Mouse (Mus musculus) embryonic facial prominence, embryonic 10.5 days (tissue): ENCODE results near the gene 2010111I01Rik. TPM values are rescaled to one million over a fixed set of nuclear protein-coding genes. Genes with fewer than 3 reads are reported as not detected.

Source experiments
- DNase-seq: peaks from one replicate; pipeline ENCODE4 v3.0.0-alpha.2; 2017; ENCODE audit warnings: low spot score
- H3K27ac ChIP-seq: fragments of 300-500 bp; sonication (generic); replicated peaks from 2 replicates; pipeline ENCODE4 v1.5.1; 2016; ENCODE audit warnings: mild to moderate bottlenecking
- H3K27me3 ChIP-seq: fragments of 300-500 bp; sonication (generic); replicated peaks from 2 replicates; pipeline ENCODE4 v1.6.1; 2016; ENCODE audit warnings: low read depth, mild to moderate bottlenecking; ENCODE audit not compliant: poor library complexity, severe bottlenecking
- H3K36me3 ChIP-seq: fragments of 300-500 bp; sonication (generic); replicated peaks from 2 replicates; pipeline ENCODE4 v1.6.1; 2016; ENCODE audit warnings: mild to moderate bottlenecking, moderate library complexity
- H3K4me1 ChIP-seq: fragments of 300-500 bp; sonication (generic); 2 replicates; pipeline ENCODE4 v1.6.1; 2016
- H3K4me3 ChIP-seq: fragments of 300-500 bp; sonication (generic); 2 replicates; pipeline ENCODE4 v1.5.1; 2016; ENCODE audit warnings: mild to moderate bottlenecking, moderate library complexity
- H3K9me3 ChIP-seq: fragments of 300-500 bp; sonication (generic); 2 replicates; pipeline ENCODE4 v1.6.1; 2016; ENCODE audit warnings: mild to moderate bottlenecking
- WGBS: fragments of 180-500 bp; shearing (Covaris S2); methylation state at CpG from one replicate; pipeline ENCODE4 v1.1.7; 2016; 5-methylcytosine and 5-hydroxymethylcytosine counted together
- polyA plus RNA-seq: library from polyadenylated mRNA; unstranded; fragments of >200 nt; fragmentation: Nextera tagmentation; extraction: Ambion mirVana; gene quantifications from 2 replicates; pipeline ENCODE4 v1.2.1, GENCODE M21; 2016

2010111I01Rik gene
- polyA plus RNA-seq, 1 experiment from 2014 or later, result 88.8 TPM

- Histone ChIP-seq H3K9me3 (no peaks in the 10 kb centered on the region), H3K27me3 (no peaks in the 10 kb centered on the region), H3K27ac (no peak overlapping the region), H3K4me3 (no peak overlapping the region), H3K36me3 (no peaks in the 10 kb centered on the region), H3K4me1 (peaks cover 4% of the 10 kb centered on the region; the same call in 1 of the 2 replicates)
- no peak for DNase-seq
- 85% methylated on average over 2 of the region's 2 CpGs for WGBS
These were observed 73.7 kb downstream of the 2010111I01Rik start for GRCm38 (mm10) chr13:63038415-63038814.

- 81% methylated on average over 1 of the region's 1 CpGs for WGBS
- H3K9me3 ChIP-seq, result no peaks in the 10 kb centered on the region
- peaks cover 4% of the 10 kb centered on the region; the same call in 1 of the 2 replicates for H3K4me1 ChIP-seq
- DNase-seq, result no peak
- no peak overlapping the region for H3K27ac ChIP-seq
- H3K36me3 ChIP-seq, result no peaks in the 10 kb centered on the region
- H3K27me3 ChIP-seq, result no peaks in the 10 kb centered on the region
- H3K4me3 ChIP-seq, result no peak overlapping the region
These were observed 74.2 kb downstream of the 2010111I01Rik start for GRCm38 (mm10) chr13:63038871-63039270.

- no peak for DNase-seq
- 63% methylated on average over 6 of the region's 6 CpGs for WGBS
- no peaks in the 10 kb centered on the region for H3K9me3 ChIP-seq
These were observed 74.6 kb downstream of the 2010111I01Rik start for GRCm38 (mm10) chr13:63039326-63039725.

GRCm38 (mm10) chr13:63039848-63040247, 75.2 kb downstream of the 2010111I01Rik start:
- 86% methylated on average over 2 of the region's 2 CpGs for WGBS
- H3K4me3 ChIP-seq, result no peak overlapping the region
- H3K36me3 ChIP-seq, result no peaks in the 10 kb centered on the region
- no peaks in the 10 kb centered on the region for H3K27me3 ChIP-seq
- no peak overlapping the region for H3K27ac ChIP-seq
- H3K4me1 ChIP-seq, result peaks cover 4% of the 10 kb centered on the region; the same call in 1 of the 2 replicates
- no peaks in the 10 kb centered on the region for H3K9me3 ChIP-seq
- DNase-seq, result no peak

More at GRCm38 (mm10) chr13:63039326-63039725, 74.6 kb downstream of the 2010111I01Rik start:
- Histone ChIP-seq H3K27me3 (no peaks in the 10 kb centered on the region), H3K27ac (no peak overlapping the region), H3K36me3 (no peaks in the 10 kb centered on the region), H3K4me1 (peaks cover 4% of the 10 kb centered on the region; the same call in 1 of the 2 replicates), H3K4me3 (no peak overlapping the region)

- 86% methylated on average over 2 of the region's 2 CpGs for WGBS
- H3K4me3 ChIP-seq, result no peak overlapping the region
- no peak for DNase-seq
- peaks cover 20% of the 10 kb centered on the region for H3K4me1 ChIP-seq
- 0 out of 2 replicates have a peak, but pooled peaks cover 5% of the 10 kb centered on the region for H3K9me3 ChIP-seq
- H3K27me3 ChIP-seq, result no peaks in the 10 kb centered on the region
- H3K27ac ChIP-seq, result no peak overlapping the region
- H3K36me3 ChIP-seq, result no peaks in the 10 kb centered on the region
These were observed 81.0 kb downstream of the 2010111I01Rik start for GRCm38 (mm10) chr13:63045504-63046205.

- Histone ChIP-seq H3K27ac (peak overlapping the region; percentile 57; the same call in 1 of the 2 replicates), H3K4me1 (peaks cover 20% of the 10 kb centered on the region), H3K36me3 (no peaks in the 10 kb centered on the region), H3K9me3 (0 out of 2 replicates have a peak, but pooled peaks cover 5% of the 10 kb centered on the region), H3K4me3 (no peak overlapping the region), H3K27me3 (no peaks in the 10 kb centered on the region)
- peak; percentile 71 for DNase-seq
- 48% methylated on average over 7 of the region's 7 CpGs for WGBS
These were observed 81.7 kb downstream of the 2010111I01Rik start for GRCm38 (mm10) chr13:63046206-63047020.

- no peak overlapping the region for H3K27ac ChIP-seq
- no peaks in the 10 kb centered on the region for H3K27me3 ChIP-seq
- H3K4me3 ChIP-seq, result no peak overlapping the region
- H3K36me3 ChIP-seq, result no peaks in the 10 kb centered on the region
- peaks cover 8% of the 10 kb centered on the region for H3K4me1 ChIP-seq
- DNase-seq, result no peak
- 92% methylated on average over 1 of the region's 1 CpGs for WGBS
- H3K9me3 ChIP-seq, result no peaks in the 10 kb centered on the region
These were observed 99.0 kb downstream of the 2010111I01Rik start for GRCm38 (mm10) chr13:63063706-63064105.

GRCm38 (mm10) chr13:63066607-63067006, 101.9 kb downstream of the 2010111I01Rik start:
- Histone ChIP-seq H3K36me3 (no peaks in the 10 kb centered on the region), H3K4me1 (peaks cover 13% of the 10 kb centered on the region), H3K4me3 (no peak overlapping the region), H3K27ac (no peak overlapping the region), H3K27me3 (no peaks in the 10 kb centered on the region), H3K9me3 (no peaks in the 10 kb centered on the region)
- no peak for DNase-seq
- 79% methylated on average over 1 of the region's 1 CpGs for whole genome bisulfite sequencing

GRCm38 (mm10) chr13:63068371-63069136, 103.9 kb downstream of the 2010111I01Rik start:
- peak; percentile 42 for DNase-seq
- no peaks in the 10 kb centered on the region for H3K36me3 ChIP-seq
- peaks cover 22% of the 10 kb centered on the region for H3K4me1 ChIP-seq
- H3K9me3 ChIP-seq, result no peaks in the 10 kb centered on the region
- H3K27me3 ChIP-seq, result no peaks in the 10 kb centered on the region
- 57% methylated on average over 4 of the region's 4 CpGs for WGBS
- H3K27ac ChIP-seq, result no peak overlapping the region; the same call in 1 of the 2 replicates
- no peak overlapping the region for H3K4me3 ChIP-seq

GRCm38 (mm10) chr13:63071874-63072273, 107.2 kb downstream of the 2010111I01Rik start:
- H3K27me3 ChIP-seq, result no peaks in the 10 kb centered on the region
- WGBS, result 52% methylated on average over 8 of the region's 8 CpGs
- H3K4me3 ChIP-seq, result no peak overlapping the region
- DNase-seq, result no peak
- H3K27ac ChIP-seq, result peak overlapping the region; percentile 36
- H3K9me3 ChIP-seq, result no peaks in the 10 kb centered on the region
- peaks cover 6% of the 10 kb centered on the region; the same call in 1 of the 2 replicates for H3K36me3 ChIP-seq
- H3K4me1 ChIP-seq, result peaks cover 36% of the 10 kb centered on the region

- no peak for DNase-seq
- Histone ChIP-seq H3K4me1 (peaks cover 36% of the 10 kb centered on the region), H3K4me3 (no peak overlapping the region), H3K36me3 (peaks cover 6% of the 10 kb centered on the region; the same call in 1 of the 2 replicates), H3K9me3 (no peaks in the 10 kb centered on the region), H3K27me3 (no peaks in the 10 kb centered on the region), H3K27ac (peak overlapping the region; percentile 21; the same call in 1 of the 2 replicates)
- 24% methylated on average over 3 of the region's 3 CpGs for WGBS
These were observed 107.7 kb downstream of the 2010111I01Rik start for GRCm38 (mm10) chr13:63072376-63072775.
